Mouse (Mus musculus) erythroblast, embryonic 14.5 days (primary cell): ENCODE results near the gene Cacna1d.

ENCODE experiments used
- GATA1 ChIP-seq: IDR thresholded peaks from 2 replicates; pipeline ENCODE4 v1.6.1; 2012; ENCODE audit warnings: low read length, inconsistent platforms, mixed read lengths
- TAL1 ChIP-seq: IDR thresholded peaks from 3 replicates; pipeline ENCODE4 v1.6.1; 2012; ENCODE audit warnings: low read length, inconsistent platforms, mixed read lengths

- TF ChIP-seq GATA1 (no peak), TAL1 (no peak)
These were observed 159.4 kb downstream of the Cacna1d start for GRCm38 (mm10) chr14:30331856-30332255.
